Mouse (Mus musculus) thymus, adult 2 months (tissue): ENCODE measurements around the gene Mok. TPM values are rescaled to one million over a fixed set of nuclear protein-coding genes. Genes with fewer than 3 reads are reported as not detected.
"Not testable (repeated sequence)": the region's sequence is repeated elsewhere in the genome, so short reads cannot be mapped to it uniquely, and the experiment has no call there.

Experiments
- DNase-seq: peaks from one replicate; pipeline ENCODE4 v3.0.0; 2021
- H3K27ac ChIP-seq: fragments of 200-500 bp; 2 replicates; pipeline ENCODE4 v1.5.1; 2012; ENCODE audit warnings: low read length, control low read depth; ENCODE audit not compliant: control insufficient read depth, insufficient read depth
- H3K27me3 ChIP-seq: fragments of 200-500 bp; 2 replicates; pipeline ENCODE4 v1.6.1; 2012; ENCODE audit warnings: mild to moderate bottlenecking, low read length, moderate library complexity, mixed read lengths; ENCODE audit not compliant: control insufficient read depth, insufficient read depth
- H3K36me3 ChIP-seq: fragments of 200-500 bp; 2 replicates; pipeline ENCODE4 v1.6.1; 2012; ENCODE audit warnings: mild to moderate bottlenecking, low read length, moderate library complexity; ENCODE audit not compliant: control insufficient read depth, insufficient read depth
- H3K4me1 ChIP-seq: fragments of 200-500 bp; replicated peaks from 2 replicates; pipeline ENCODE4 v1.6.1; 2012; ENCODE audit warnings: low read length; ENCODE audit not compliant: control insufficient read depth, insufficient read depth
- H3K4me3 ChIP-seq: fragments of 200-500 bp; 2 replicates; pipeline ENCODE4 v1.5.1; 2012; ENCODE audit warnings: mild to moderate bottlenecking, low read length, control low read depth, moderate library complexity; ENCODE audit not compliant: control insufficient read depth, insufficient read depth
- CTCF ChIP-seq: fragments of 200-500 bp; IDR thresholded peaks from 2 replicates; pipeline ENCODE4 v1.5.1; 2012; ENCODE audit warnings: mild to moderate bottlenecking, control low read depth, low read length, moderate library complexity, borderline replicate concordance; ENCODE audit not compliant: control insufficient read depth, poor library complexity, insufficient read depth; ENCODE audit errors: extremely low read depth
- POLR2A ChIP-seq: fragments of 200-500 bp; IDR thresholded peaks from 2 replicates; pipeline ENCODE4 v1.6.1; 2012; ENCODE audit warnings: mild to moderate bottlenecking, low read length, control low read depth, moderate library complexity; ENCODE audit not compliant: control insufficient read depth, poor library complexity, insufficient read depth; ENCODE audit errors: extremely low read depth
- WGBS: fragments of 180-500 bp; shearing (Covaris S2); methylation state at CpG from one replicate; pipeline ENCODE4 v1.1.7; 2018; 5-methylcytosine and 5-hydroxymethylcytosine counted together
- polyA plus RNA-seq: library from polyadenylated mRNA; depleted of rRNA; stranded (reverse); fragments of >200 nt; gene quantifications from 2 replicates; pipeline ENCODE4 v1.2.3, GENCODE M21; 2012

Mok gene
- polyA plus RNA-seq, 1 experiment: 1.4 TPM

DNA sequence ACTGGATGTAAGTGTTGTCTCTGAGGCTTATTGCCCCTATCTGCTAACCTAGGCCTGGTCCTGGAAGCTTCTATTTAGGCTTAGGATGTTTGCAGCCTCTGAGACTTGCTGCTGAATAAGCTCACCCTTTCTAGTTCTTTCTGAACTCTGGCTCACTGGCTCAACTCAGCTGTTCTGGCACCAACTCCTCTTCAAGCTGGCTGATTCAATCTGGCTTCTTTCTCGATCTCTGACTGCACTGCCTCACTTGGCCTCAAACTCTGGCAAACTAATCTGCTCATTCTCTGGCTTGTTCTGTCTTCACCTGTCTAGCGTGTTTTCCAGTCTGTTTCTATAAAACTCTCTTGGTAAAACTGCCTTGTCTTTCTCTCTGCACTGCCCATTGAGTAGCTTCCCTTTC is 34.6 kb upstream of the Mok start:
- WGBS: 95% methylated on average over 2 of the region's 2 CpGs
- Histone ChIP-seq H3K27ac (no peak overlapping the region), H3K36me3 (peaks cover 36% of the 10 kb centered on the region), H3K27me3 (no peaks in the 10 kb centered on the region), H3K4me1 (no peaks in the 10 kb centered on the region), H3K4me3 (no peak overlapping the region)
- TF ChIP-seq POLR2A (no peak), CTCF (no peak)
- no peak for DNase-seq

GRCm38 (mm10) chr12:110871247-110871646 is 30.5 kb upstream of the Mok start:
- no peak for DNase-seq
- TF ChIP-seq CTCF: no peak
- TF ChIP-seq POLR2A: no peak
- H3K4me3 ChIP-seq: no peak overlapping the region
- 95% methylated on average over 5 of the region's 5 CpGs for WGBS
- no peak overlapping the region for H3K27ac ChIP-seq
- peaks cover 33% of the 10 kb centered on the region for H3K36me3 ChIP-seq
- H3K4me1 ChIP-seq: peaks cover 3% of the 10 kb centered on the region
- no peaks in the 10 kb centered on the region for H3K27me3 ChIP-seq

- TF ChIP-seq CTCF (no peak), POLR2A (no peak)
- H3K27ac ChIP-seq: no peak overlapping the region
- no peak for DNase-seq
- H3K36me3 ChIP-seq: peaks cover 29% of the 10 kb centered on the region
- no peaks in the 10 kb centered on the region for H3K27me3 ChIP-seq
- H3K4me3 ChIP-seq: no peak overlapping the region
- peaks cover 3% of the 10 kb centered on the region for H3K4me1 ChIP-seq
- 96% methylated on average over 4 of the region's 4 CpGs for WGBS
Measured at GRCm38 (mm10) chr12:110870107-110870506, 29.4 kb upstream of the Mok start.

DNA sequence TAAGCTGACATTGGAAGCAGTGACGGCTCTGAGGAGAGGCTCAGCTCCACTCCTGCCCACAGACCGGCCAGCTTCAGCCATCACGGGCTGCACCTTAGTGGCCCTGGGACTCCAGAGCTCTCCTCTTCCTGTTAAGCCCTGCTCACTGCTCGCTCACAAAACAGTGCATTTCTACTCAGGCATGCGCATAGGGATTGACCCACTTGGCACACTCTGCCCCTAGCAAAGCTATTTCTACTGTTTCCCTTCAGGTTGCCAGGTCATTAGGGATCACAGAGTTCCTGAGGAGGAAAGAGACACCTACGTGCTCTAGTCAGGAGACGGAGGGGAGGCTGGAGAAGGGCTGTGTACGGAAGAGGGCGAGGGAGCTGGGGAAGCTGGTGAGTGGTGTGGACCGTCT is 25.2 kb upstream of the Mok start:
- Histone ChIP-seq H3K27ac (no peak overlapping the region), H3K4me3 (no peak overlapping the region), H3K36me3 (peaks cover 11% of the 10 kb centered on the region; the same call in 1 of the 2 replicates), H3K4me1 (peaks cover 7% of the 10 kb centered on the region), H3K27me3 (no peaks in the 10 kb centered on the region)
- DNase-seq: no peak
- 95% methylated on average over 10 of the region's 10 CpGs for WGBS
- TF ChIP-seq POLR2A (no peak), CTCF (no peak)

GRCm38 (mm10) chr12:110865571-110865970 is 24.8 kb upstream of the Mok start:
- 85% methylated on average over 6 of the region's 6 CpGs for WGBS
- no peak overlapping the region for H3K4me3 ChIP-seq
- TF ChIP-seq POLR2A (no peak), CTCF (no peak)
- no peaks in the 10 kb centered on the region for H3K27me3 ChIP-seq
- H3K4me1 ChIP-seq: peaks cover 7% of the 10 kb centered on the region
- H3K36me3 ChIP-seq: peaks cover 11% of the 10 kb centered on the region; the same call in 1 of the 2 replicates
- H3K27ac ChIP-seq: no peak overlapping the region
- DNase-seq: no peak

DNA sequence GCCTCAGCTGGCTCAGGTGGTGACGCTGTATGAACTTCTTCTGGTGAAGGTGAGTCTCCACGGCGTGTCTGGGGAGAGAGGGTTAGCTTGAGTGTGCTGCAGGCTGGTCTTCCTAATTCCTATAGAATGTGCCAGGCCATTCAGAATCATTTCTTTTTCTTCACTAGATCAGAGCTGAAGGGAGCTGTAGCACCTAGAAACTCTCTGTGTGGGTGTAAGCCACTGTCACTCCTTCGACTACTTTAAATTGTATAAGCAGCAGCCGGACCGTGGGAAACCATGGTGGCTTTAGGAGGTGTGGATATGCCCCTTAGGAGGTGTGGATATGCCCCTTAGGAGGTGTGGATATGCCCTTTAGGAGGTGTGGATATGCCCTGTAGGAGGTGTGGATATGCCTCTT is 23.3 kb upstream of the Mok start:
- Histone ChIP-seq H3K27me3 (no peaks in the 10 kb centered on the region), H3K27ac (no peak overlapping the region), H3K4me1 (peaks cover 7% of the 10 kb centered on the region), H3K36me3 (peaks cover 11% of the 10 kb centered on the region; the same call in 1 of the 2 replicates), H3K4me3 (no peak overlapping the region)
- WGBS: 93% methylated on average over 6 of the region's 6 CpGs
- TF ChIP-seq CTCF (no peak), POLR2A (no peak)
- no peak for DNase-seq

- Histone ChIP-seq H3K36me3 (no peaks in the 10 kb centered on the region), H3K4me1 (peaks cover 11% of the 10 kb centered on the region), H3K27ac (no peak overlapping the region), H3K27me3 (no peaks in the 10 kb centered on the region), H3K4me3 (no peak overlapping the region)
- 81% methylated on average over 7 of the region's 7 CpGs for WGBS
- DNase-seq: peak; percentile 40
- TF ChIP-seq CTCF: no peak
- TF ChIP-seq POLR2A: no peak
Measured at GRCm38 (mm10) chr12:110861256-110861655, 20.5 kb upstream of the Mok start.

- Histone ChIP-seq H3K27me3 (no peaks in the 10 kb centered on the region), H3K4me1 (peaks cover 16% of the 10 kb centered on the region), H3K36me3 (no peaks in the 10 kb centered on the region), H3K4me3 (no peak overlapping the region), H3K27ac (no peak overlapping the region)
- TF ChIP-seq POLR2A: no peak
- TF ChIP-seq CTCF: no peak
- DNase-seq: no peak
Measured at GRCm38 (mm10) chr12:110860293-110860692, 19.6 kb upstream of the Mok start.

- H3K27ac ChIP-seq, H3K36me3 ChIP-seq, H3K4me3 ChIP-seq, DNase-seq, H3K27me3 ChIP-seq: not testable (repeated sequence)
- 99% methylated on average over 15 of the region's 15 CpGs for WGBS
- peaks cover 23% of the 10 kb centered on the region for H3K4me1 ChIP-seq
Measured at GRCm38 (mm10) chr12:110858681-110859080, 17.9 kb upstream of the Mok start.
